Mouse (Mus musculus): Measurements from ENCODE around the gene 4930404H24Rik. TPM values are rescaled to one million over a fixed set of nuclear protein-coding genes. Genes with fewer than 3 reads are reported as not detected.

Gene 4930404H24Rik
- total and polyA plus RNA-seq, 2 experiments from 2014 or later = not detected

- no peak for TF ChIP-seq CTCF (IDR thresholded peaks at IDR 0.05; ENCODE audit: low read depth)
- 100% methylated on average over 1 of the region's 1 CpGs for WGBS
- ATAC-seq (no peak), DNase-seq (no peak)
- Histone ChIP-seq H3K4me3 (ENCODE audit: low read depth, low read length) (no peak overlapping the region), H3K4me1 (ENCODE audit: insufficient read depth) (peaks cover 16% of the 10 kb centered on the region), H3K27me3 (ENCODE audit: insufficient read depth, low read length) (no peaks in the 10 kb centered on the region), H3K9me3 (ENCODE audit: low read length) (no peaks in the 10 kb centered on the region), H3K27ac (ENCODE audit: low read depth, low read length) (no peak overlapping the region), H3K36me3 (ENCODE audit: insufficient read depth) (peaks cover 5% of the 10 kb centered on the region; the same call in 1 of the 2 replicates), H3K4me2 (ENCODE audit: low read depth) (no peak overlapping the region), H3K9ac (no peak overlapping the region)
Observed at GRCm38 (mm10) chr2:153479486-153479885, 13.1 kb upstream of the 4930404H24Rik start.

GRCm38 (mm10) chr2:153481108-153481860 lies 11.3 kb upstream of the 4930404H24Rik start:
- 72% methylated on average over 7 of the region's 7 CpGs for WGBS

GRCm38 (mm10) chr2:153481861-153482120 lies 10.8 kb upstream of the 4930404H24Rik start:
- no peak overlapping the region for H3K4me2 ChIP-seq (ENCODE audit: low read depth)
- no peak for DNase-seq
- H3K27ac ChIP-seq (ENCODE audit: low read depth, low read length) = no peak overlapping the region
- no peak overlapping the region for H3K9ac ChIP-seq
- H3K4me3 ChIP-seq (ENCODE audit: low read depth, low read length) = no peak overlapping the region
- no peaks in the 10 kb centered on the region for H3K27me3 ChIP-seq (ENCODE audit: insufficient read depth, low read length)
- H3K9me3 ChIP-seq (ENCODE audit: low read length) = no peaks in the 10 kb centered on the region
- peaks cover 5% of the 10 kb centered on the region; the same call in 1 of the 2 replicates for H3K36me3 ChIP-seq (ENCODE audit: insufficient read depth)
- H3K4me1 ChIP-seq (ENCODE audit: insufficient read depth) = peaks cover 22% of the 10 kb centered on the region
- ATAC-seq = no peak
- no peak for TF ChIP-seq CTCF (IDR thresholded peaks at IDR 0.05; ENCODE audit: low read depth)
- 68% methylated on average over 2 of the region's 2 CpGs for WGBS

More at GRCm38 (mm10) chr2:153481108-153481860, 11.3 kb upstream of the 4930404H24Rik start:
- H3K27me3 ChIP-seq (ENCODE audit: insufficient read depth, low read length) = no peaks in the 10 kb centered on the region
- peaks cover 22% of the 10 kb centered on the region for H3K4me1 ChIP-seq (ENCODE audit: insufficient read depth)
- H3K36me3 ChIP-seq (ENCODE audit: insufficient read depth) = peaks cover 5% of the 10 kb centered on the region; the same call in 1 of the 2 replicates
- H3K4me2 ChIP-seq (ENCODE audit: low read depth) = no peak overlapping the region
- DNase-seq (no peak), ATAC-seq (no peak)
- H3K4me3 ChIP-seq (ENCODE audit: low read depth, low read length) = no peak overlapping the region
- H3K27ac ChIP-seq (ENCODE audit: low read depth, low read length) = no peak overlapping the region
- H3K9ac ChIP-seq = no peak overlapping the region
- H3K9me3 ChIP-seq (ENCODE audit: low read length) = no peaks in the 10 kb centered on the region
- TF ChIP-seq CTCF (IDR thresholded peaks at IDR 0.05; ENCODE audit: low read depth) = no peak

GRCm38 (mm10) chr2:153483118-153483983 lies 9.2 kb upstream of the 4930404H24Rik start:
- ATAC-seq (peak; percentile 75), DNase-seq (peak; percentile 83)
- H3K27ac ChIP-seq (ENCODE audit: low read depth, low read length) = peak overlapping the region; percentile 81
- H3K36me3 ChIP-seq (ENCODE audit: insufficient read depth) = peaks cover 5% of the 10 kb centered on the region; the same call in 1 of the 2 replicates
- 6% methylated on average over 17 of the region's 20 CpGs for WGBS
- H3K4me1 ChIP-seq (ENCODE audit: insufficient read depth) = peaks cover 22% of the 10 kb centered on the region
- H3K9ac ChIP-seq = peak overlapping the region; percentile 40
- no peaks in the 10 kb centered on the region for H3K27me3 ChIP-seq (ENCODE audit: insufficient read depth, low read length)
- H3K4me3 ChIP-seq (ENCODE audit: low read depth, low read length) = no peak overlapping the region
- no peaks in the 10 kb centered on the region for H3K9me3 ChIP-seq (ENCODE audit: low read length)
- peak overlapping the region; percentile 35 for H3K4me2 ChIP-seq (ENCODE audit: low read depth)
- peak; percentile 36 for TF ChIP-seq CTCF (IDR thresholded peaks at IDR 0.05; ENCODE audit: low read depth)

- Histone ChIP-seq H3K36me3 (ENCODE audit: insufficient read depth) (peaks cover 5% of the 10 kb centered on the region; the same call in 1 of the 2 replicates), H3K9me3 (ENCODE audit: low read length) (no peaks in the 10 kb centered on the region), H3K9ac (peak overlapping the region; percentile 40; the same call in 1 of the 2 replicates), H3K27me3 (ENCODE audit: insufficient read depth, low read length) (no peaks in the 10 kb centered on the region), H3K27ac (ENCODE audit: low read depth, low read length) (peak overlapping the region; percentile 81), H3K4me2 (ENCODE audit: low read depth) (no peak overlapping the region), H3K4me1 (ENCODE audit: insufficient read depth) (peaks cover 22% of the 10 kb centered on the region), H3K4me3 (ENCODE audit: low read depth, low read length) (no peak overlapping the region)
- no peak for TF ChIP-seq CTCF (IDR thresholded peaks at IDR 0.05; ENCODE audit: low read depth)
- DNase-seq (peak; percentile 59), ATAC-seq (peak; percentile 77)
- 11% methylated on average over 4 of the region's 4 CpGs for WGBS
Observed at GRCm38 (mm10) chr2:153484071-153484470, 8.5 kb upstream of the 4930404H24Rik start.

- no peak for ATAC-seq
- Histone ChIP-seq H3K27ac (ENCODE audit: low read depth, low read length) (no peak overlapping the region), H3K27me3 (ENCODE audit: insufficient read depth, low read length) (no peaks in the 10 kb centered on the region), H3K4me2 (ENCODE audit: low read depth) (no peak overlapping the region), H3K9ac (no peak overlapping the region), H3K4me3 (ENCODE audit: low read depth, low read length) (no peak overlapping the region), H3K4me1 (ENCODE audit: insufficient read depth) (peaks cover 30% of the 10 kb centered on the region), H3K36me3 (ENCODE audit: insufficient read depth) (no peaks in the 10 kb centered on the region), H3K9me3 (ENCODE audit: low read length) (no peaks in the 10 kb centered on the region)
- no peak for DNase-seq
- 86% methylated on average over 1 of the region's 1 CpGs for WGBS
- no peak for TF ChIP-seq CTCF (IDR thresholded peaks at IDR 0.05; ENCODE audit: low read depth)
Observed at GRCm38 (mm10) chr2:153490116-153490515, 2.5 kb upstream of the 4930404H24Rik start.

GRCm38 (mm10) chr2:153490940-153491339 lies 1.6 kb upstream of the 4930404H24Rik start:
- H3K9me3 ChIP-seq (ENCODE audit: low read length) = no peaks in the 10 kb centered on the region
- DNase-seq = peak; percentile 40
- no peak for TF ChIP-seq CTCF (IDR thresholded peaks at IDR 0.05; ENCODE audit: low read depth)
- no peak overlapping the region for H3K4me3 ChIP-seq (ENCODE audit: low read depth, low read length)
- H3K4me1 ChIP-seq (ENCODE audit: insufficient read depth) = peaks cover 30% of the 10 kb centered on the region
- no peak for ATAC-seq
- H3K36me3 ChIP-seq (ENCODE audit: insufficient read depth) = no peaks in the 10 kb centered on the region
- 20% methylated on average over 5 of the region's 5 CpGs for WGBS
- H3K9ac ChIP-seq = no peak overlapping the region
- H3K27me3 ChIP-seq (ENCODE audit: insufficient read depth, low read length) = no peaks in the 10 kb centered on the region
- H3K27ac ChIP-seq (ENCODE audit: low read depth, low read length) = no peak overlapping the region; the same call in 1 of the 2 replicates
- no peak overlapping the region for H3K4me2 ChIP-seq (ENCODE audit: low read depth)

Data from forebrain, postnatal 0 days (tissue).